Mouse (Mus musculus): ENCODE results near the gene Gse1.

DNA sequence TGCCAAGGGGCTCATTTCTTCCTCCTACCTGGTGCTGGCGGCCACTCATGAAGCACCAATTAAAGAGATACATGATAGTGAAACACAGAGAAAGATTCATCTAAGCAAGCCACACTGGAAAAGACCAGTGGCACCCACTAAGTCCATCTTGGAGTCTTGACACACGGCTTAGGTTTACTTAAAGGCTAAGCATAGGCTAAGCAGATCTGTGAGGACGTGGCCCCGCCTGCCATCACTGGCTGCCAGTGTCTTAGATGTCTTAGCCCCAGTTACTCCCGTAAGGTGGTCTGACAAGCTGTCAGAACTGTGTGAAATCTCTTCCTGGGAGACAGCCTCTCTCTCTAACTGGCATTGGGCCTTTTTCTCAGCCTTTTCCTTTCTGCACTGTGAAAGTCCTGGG, 86.7 kb downstream of the Gse1 start:
- TF ChIP-seq POLR2A (IDR thresholded peaks at IDR 0.05; ENCODE audit: low read depth, low read length) (no peak), CTCF (IDR thresholded peaks at IDR 0.05; ENCODE audit: extremely low read depth, insufficient read length, insufficient replicate concordance, low read depth, low read length) (no peak)
